Mouse (Mus musculus): ENCODE measurements around the gene Trappc3. TPM values are rescaled to one million over a fixed set of nuclear protein-coding genes. Genes with fewer than 3 reads are reported as not detected.
"Not testable (repeated sequence)": the region's sequence is repeated elsewhere in the genome, so short reads cannot be mapped to it uniquely, and the experiment has no call there.

The Trappc3 gene
- total RNA-seq (2015) (33.5 and 38.5 TPM in 2 replicates), total RNA-seq (2017) (54.6 and 61.8 TPM in 2 replicates)

- ATAC-seq (replicated peaks; ENCODE audit: poor library complexity): peak; percentile 80
Observed at GRCm38 (mm10) chr4:126262119-126262807, at the start of gene Trappc3. Gene Trappc3, plus strand, starts transcription at chr4:126262325.

GRCm38 (mm10) chr4:126217771-126218170, 44.4 kb upstream of the Trappc3 start:
- no peak for ATAC-seq (replicated peaks; ENCODE audit: poor library complexity)

- not testable (repeated sequence) for ATAC-seq (replicated peaks; ENCODE audit: poor library complexity)
Observed at GRCm38 (mm10) chr4:126219540-126219939, 42.6 kb upstream of the Trappc3 start.

- ATAC-seq (replicated peaks; ENCODE audit: poor library complexity): no peak
Observed at GRCm38 (mm10) chr4:126220045-126220444, 42.1 kb upstream of the Trappc3 start.

- ATAC-seq (replicated peaks; ENCODE audit: poor library complexity): no peak
Observed at GRCm38 (mm10) chr4:126222631-126223030, 39.5 kb upstream of the Trappc3 start.

GRCm38 (mm10) chr4:126226640-126227039, 35.5 kb upstream of the Trappc3 start:
- no peak for ATAC-seq (replicated peaks; ENCODE audit: poor library complexity)

- ATAC-seq (replicated peaks; ENCODE audit: poor library complexity): peak; percentile 98
Observed at GRCm38 (mm10) chr4:126227077-126227761, 34.9 kb upstream of the Trappc3 start.

- ATAC-seq (replicated peaks; ENCODE audit: poor library complexity): no peak
Observed at GRCm38 (mm10) chr4:126228144-126228543, 34.0 kb upstream of the Trappc3 start.

GRCm38 (mm10) chr4:126229900-126230299, 32.2 kb upstream of the Trappc3 start:
- ATAC-seq (replicated peaks; ENCODE audit: poor library complexity): no peak

- ATAC-seq (replicated peaks; ENCODE audit: poor library complexity): no peak
Observed at GRCm38 (mm10) chr4:126233676-126234308, 28.3 kb upstream of the Trappc3 start.

- no peak for ATAC-seq (replicated peaks; ENCODE audit: poor library complexity)
Observed at GRCm38 (mm10) chr4:126234496-126235175, 27.5 kb upstream of the Trappc3 start.

- ATAC-seq (replicated peaks; ENCODE audit: poor library complexity): peak; percentile 66
Observed at GRCm38 (mm10) chr4:126235191-126235590, 26.9 kb upstream of the Trappc3 start.

- ATAC-seq (replicated peaks; ENCODE audit: poor library complexity): no peak
Observed at GRCm38 (mm10) chr4:126236467-126237280, 25.5 kb upstream of the Trappc3 start.

- ATAC-seq (replicated peaks; ENCODE audit: poor library complexity): no peak
Observed at GRCm38 (mm10) chr4:126237721-126238242, 24.3 kb upstream of the Trappc3 start.

GRCm38 (mm10) chr4:126239862-126240475, 22.2 kb upstream of the Trappc3 start:
- ATAC-seq (replicated peaks; ENCODE audit: poor library complexity): no peak

- no peak for ATAC-seq (replicated peaks; ENCODE audit: poor library complexity)
Observed at GRCm38 (mm10) chr4:126241956-126242355, 20.2 kb upstream of the Trappc3 start.

- no peak for ATAC-seq (replicated peaks; ENCODE audit: poor library complexity)
Observed at GRCm38 (mm10) chr4:126242510-126242909, 19.6 kb upstream of the Trappc3 start.

- ATAC-seq (replicated peaks; ENCODE audit: poor library complexity): no peak
Observed at GRCm38 (mm10) chr4:126246202-126246889, 15.8 kb upstream of the Trappc3 start.

- ATAC-seq (replicated peaks; ENCODE audit: poor library complexity): no peak
Observed at GRCm38 (mm10) chr4:126248261-126248868, 13.8 kb upstream of the Trappc3 start.

Data from megakaryocyte progenitor cell, adult 5-6 weeks (primary cell).